9 mouse cellular contexts compared by ENCODE assay signal in genomic region chr6:88840791-88841513, GRCm38 (mm10). TPM values are rescaled to one million over a fixed set of nuclear protein-coding genes. Genes with fewer than 3 reads are reported as not detected.
DNase-seq lines count a peak whose midpoint lies in the region; ATAC-seq and TF ChIP-seq lines count a peak whose summit lies in the region.
"Had no signal": no experiment of that assay in that cellular context is flagged by ENCODE, and none has a peak within 500 bp of the region (broad histone marks: within the 10 kb centered on the region; RNA-seq: fewer than 3 reads in every experiment).

No protein-coding gene starts in this region.

- no peaks in the 10 kb centered on the region for H3K27me3 ChIP-seq in heart, embryonic 12.5 days (replicated peaks)
- H3K27me3 ChIP-seq in MEL (ENCODE audit: control insufficient read depth in 1 of 2, insufficient read depth in 2 of 2, low read length in 2 of 2), result no peaks in the 10 kb centered on the region; a peak in 1 of 4 replicates
- H3K27me3 ChIP-seq in hindbrain, embryonic 10.5 days (ENCODE audit: insufficient read depth, poor library complexity, severe bottlenecking), result no peaks in the 10 kb centered on the region; the same call in 1 of the 2 replicates
- 0 out of 2 replicates have a peak, but pooled peaks cover 6% of the 10 kb centered on the region for H3K27me3 ChIP-seq in midbrain, embryonic 12.5 days

- H3K27ac ChIP-seq in heart, embryonic 12.5 days (ENCODE audit: poor library complexity, severe bottlenecking), result peak overlapping the region; percentile 89
- H3K27ac ChIP-seq in MEL (ENCODE audit: control insufficient read depth, low read depth, low read length), result no peak overlapping the region
- H3K27ac ChIP-seq in hindbrain, embryonic 10.5 days, result peak overlapping the region; percentile 91
- peak overlapping the region; percentile 82 for H3K27ac ChIP-seq in midbrain, embryonic 12.5 days (replicated peaks)

- peak overlapping the region; percentile 96 for H3K4me2 ChIP-seq in heart, embryonic 12.5 days
- H3K4me2 ChIP-seq in midbrain, embryonic 12.5 days (replicated peaks), result peak overlapping the region; percentile 91

- no peak for TF ChIP-seq EP300 in MEL (IDR thresholded peaks at IDR 0.05; ENCODE audit: low read depth in 1 of 2, low read length in 2 of 2)

- peak overlapping the region; percentile 92 for H3K9ac ChIP-seq in heart, embryonic 12.5 days
- H3K9ac ChIP-seq in MEL (ENCODE audit: control insufficient read depth, low read depth, low read length, poor library complexity, severe bottlenecking), result peak overlapping the region; percentile 79
- H3K9ac ChIP-seq in midbrain, embryonic 12.5 days (replicated peaks), result peak overlapping the region; percentile 80

- no peak for TF ChIP-seq RAD21 in MEL (IDR thresholded peaks at IDR 0.05; ENCODE audit: low read depth, low read length)

- no peaks in the 10 kb centered on the region for H3K9me3 ChIP-seq in heart, embryonic 12.5 days (replicated peaks)
- no peaks in the 10 kb centered on the region for H3K9me3 ChIP-seq in MEL (replicated peaks; ENCODE audit: insufficient read depth, low read length)
- H3K9me3 ChIP-seq in hindbrain, embryonic 10.5 days, result no peaks in the 10 kb centered on the region
- no peaks in the 10 kb centered on the region for H3K9me3 ChIP-seq in midbrain, embryonic 12.5 days

- TF ChIP-seq CTCF in MEL (IDR thresholded peaks at IDR 0.05 in 2 of 3, conservative IDR thresholded peaks at IDR 0.05 in 1 of 3; ENCODE audit: control insufficient read depth in 1 of 3, insufficient read depth in 1 of 3, low read depth in 2 of 3, low read length in 3 of 3, poor library complexity in 1 of 3, severe bottlenecking in 1 of 3), result no peak

- no peak for TF ChIP-seq POLR2A in MEL (IDR thresholded peaks at IDR 0.05; ENCODE audit: control insufficient read depth in 1 of 2, insufficient read depth in 1 of 2, low read depth in 1 of 2, low read length in 2 of 2, poor library complexity in 1 of 2)

- intact Hi-C loops in heart, postnatal 36 days (cut with DNase I), result no loop called here
- intact Hi-C loops in left cerebral cortex, postnatal 36 days (cut with DNase I), result no loop called here

- no peak for DNase-seq in heart, postnatal 36 days
- DNase-seq in MEL (ENCODE audit: low read depth, low spot score), result no peak
- DNase-seq in hindbrain, embryonic 10.5 days (ENCODE audit: low spot score), result no peak
- DNase-seq in right cerebral cortex, postnatal 14 days, result no peak
- no peak for DNase-seq in cerebellum, postnatal 36 days
- DNase-seq in left cerebral cortex, postnatal 36 days (ENCODE audit: low spot score in 2 of 2), result no peak
- DNase-seq: lung, postnatal 10 days had no signal

- H3K36me3 ChIP-seq in heart, embryonic 12.5 days, result peaks cover 35% of the 10 kb centered on the region
- H3K36me3 ChIP-seq in MEL (ENCODE audit: control insufficient read depth in 1 of 2, insufficient read depth in 2 of 2, low read length in 2 of 2), result no peaks in the 10 kb centered on the region
- H3K36me3 ChIP-seq in hindbrain, embryonic 10.5 days, result peaks cover 56% of the 10 kb centered on the region
- H3K36me3 ChIP-seq in midbrain, embryonic 12.5 days, result peaks cover 47% of the 10 kb centered on the region

- H3K4me1 ChIP-seq in heart, embryonic 12.5 days (replicated peaks), result peaks cover 20% of the 10 kb centered on the region
- peaks cover 2 to 6% of the 10 kb centered on the region in 2 experiments; a peak in 2 of 4 replicates for H3K4me1 ChIP-seq in MEL (ENCODE audit: control insufficient read depth in 1 of 2, insufficient read depth in 2 of 2, low read length in 2 of 2)
- H3K4me1 ChIP-seq in hindbrain, embryonic 10.5 days (replicated peaks), result peaks cover 32% of the 10 kb centered on the region
- peaks cover 19% of the 10 kb centered on the region for H3K4me1 ChIP-seq in midbrain, embryonic 12.5 days

- H3K4me3 ChIP-seq in heart, embryonic 12.5 days, result peak overlapping the region; percentile 89
- peak overlapping the region; percentile 89 to 90 for H3K4me3 ChIP-seq in MEL (ENCODE audit: control insufficient read depth in 1 of 2, insufficient read depth in 1 of 2, low read depth in 2 of 2, low read length in 2 of 2)
- peak overlapping the region; percentile 70 for H3K4me3 ChIP-seq in hindbrain, embryonic 10.5 days
- peak overlapping the region; percentile 81 for H3K4me3 ChIP-seq in midbrain, embryonic 12.5 days

- no peaks in the 10 kb centered on the region; the same call in 1 of the 2 replicates for H3K79me2 ChIP-seq in MEL (ENCODE audit: control insufficient read depth, insufficient read depth, low read length, poor library complexity)

- WGBS in heart, embryonic 12.5 days, result 51% methylated on average over 9 of the region's 9 CpGs
- 56% methylated on average over 9 of the region's 9 CpGs for WGBS in hindbrain, embryonic 10.5 days
- 55% methylated on average over 9 of the region's 9 CpGs for WGBS in midbrain, embryonic 12.5 days

- no peak for ATAC-seq in heart, embryonic 12.5 days (ENCODE audit: insufficient number of reproducible peaks, low FRiP score)
- ATAC-seq in midbrain, embryonic 12.5 days (ENCODE audit: low FRiP score, low read depth), result no peak

TF ChIP-seq in MEL, 35 proteins besides CTCF, POLR2A, EP300 and RAD21:
- TF ChIP-seq MYC (IDR thresholded peaks at IDR 0.05; ENCODE audit: low read depth, low read length) (no peak), SIN3A (IDR thresholded peaks at IDR 0.05; ENCODE audit: low read length) (no peak), GATA1 (IDR thresholded peaks at IDR 0.05; ENCODE audit: low read depth, low read length) (no peak), MAX (IDR thresholded peaks at IDR 0.05; ENCODE audit: low read length) (no peak), MAFK (IDR thresholded peaks at IDR 0.05; ENCODE audit: borderline replicate concordance, low read depth, low read length) (no peak), MXI1 (IDR thresholded peaks at IDR 0.05; ENCODE audit: low read depth, low read length) (no peak)

RNA-seq across cellular contexts. Expression of gene Abtb1, which starts 0.8 kb away (rescaled TPM):
- 22.0 and 24.2 TPM in 2 replicates for polyA plus RNA-seq in heart, embryonic 12.5 days (2016; fragmentation: Nextera tagmentation; extraction: Ambion mirVana)
- total RNA-seq in heart, postnatal 36 days (2021), result 10 to 100 TPM; 28.1 to 29.2 TPM
- 7.3 and 7.4 TPM in 2 replicates for total RNA-seq in MEL (2012; rRNA removed)
- 10 to 100 TPM in 1 of 2 experiments, not detected in 1; 16.9 TPM for polyA plus RNA-seq in MEL (2012; ENCODE audit: insufficient read depth in 1 of 2, insufficient read length in 2 of 2, low read depth in 1 of 2, low replicate concordance in 2 of 2, missing spikeins in 1 of 2)
- 27.2 and 27.5 TPM in 2 replicates for polyA plus RNA-seq in hindbrain, embryonic 10.5 days (2016; fragmentation: Nextera tagmentation; extraction: Ambion mirVana)
- 27.7 and 30.0 TPM in 2 replicates for polyA plus RNA-seq in midbrain, embryonic 12.5 days (2016; fragmentation: Nextera tagmentation; extraction: Ambion mirVana)
- total RNA-seq in left cerebral cortex, postnatal 36 days (2021), result 10 to 100 TPM; 43.4 to 45.9 TPM

RNA-seq across cellular contexts. Expression of gene Podxl2, which starts 33.9 kb away (rescaled TPM):
- 44.0 and 50.8 TPM in 2 replicates for polyA plus RNA-seq in heart, embryonic 12.5 days (2016; fragmentation: Nextera tagmentation; extraction: Ambion mirVana)
- total RNA-seq in heart, postnatal 36 days (2021), result 10 to 100 TPM; 13.7 to 21.2 TPM
- total RNA-seq in MEL (2012; rRNA removed), result not detected in 2 replicates
- under 1 TPM in 1 of 2 experiments, not detected in 1; 0.10 TPM for polyA plus RNA-seq in MEL (2012; ENCODE audit: insufficient read depth in 1 of 2, insufficient read length in 2 of 2, low read depth in 1 of 2, low replicate concordance in 2 of 2, missing spikeins in 1 of 2)
- polyA plus RNA-seq in hindbrain, embryonic 10.5 days (2016; fragmentation: Nextera tagmentation; extraction: Ambion mirVana), result 81.1 and 182 TPM in 2 replicates
- polyA plus RNA-seq in midbrain, embryonic 12.5 days (2016; fragmentation: Nextera tagmentation; extraction: Ambion mirVana), result 305 and 314 TPM in 2 replicates
- 100 to 1,000 TPM; 181 to 221 TPM for total RNA-seq in left cerebral cortex, postnatal 36 days (2021)

RNA-seq across cellular contexts. Expression of gene Mcm2, which starts 57.6 kb away (rescaled TPM):
- polyA plus RNA-seq in heart, embryonic 12.5 days (2016; fragmentation: Nextera tagmentation; extraction: Ambion mirVana), result 130 TPM in 2 replicates
- total RNA-seq in heart, postnatal 36 days (2021), result 1 to 10 TPM; 5.4 to 6.5 TPM
- total RNA-seq in MEL (2012; rRNA removed), result 214 and 242 TPM in 2 replicates
- polyA plus RNA-seq in MEL (2012; ENCODE audit: insufficient read depth in 1 of 2, insufficient read length in 2 of 2, low read depth in 1 of 2, low replicate concordance in 2 of 2, missing spikeins in 1 of 2), result 100 to 1,000 TPM; 110 to 268 TPM
- polyA plus RNA-seq in hindbrain, embryonic 10.5 days (2016; fragmentation: Nextera tagmentation; extraction: Ambion mirVana), result 222 and 292 TPM in 2 replicates
- 157 and 158 TPM in 2 replicates for polyA plus RNA-seq in midbrain, embryonic 12.5 days (2016; fragmentation: Nextera tagmentation; extraction: Ambion mirVana)
- 1 to 10 TPM; 3.8 to 4.2 TPM for total RNA-seq in left cerebral cortex, postnatal 36 days (2021)

Comparison
In these comparisons a context has a peak if more than half of its experiments do, and no peak if none do; other contexts are left out.
1. RNA of gene Podxl2, which starts 33.9 kb away (polyA plus RNA-seq): 305 to 314 TPM in midbrain, embryonic 12.5 days, 81.1 to 182 TPM in hindbrain, embryonic 10.5 days and 44.0 to 50.8 TPM in heart, embryonic 12.5 days; 0.10 TPM in MEL; every median in the first group is over 10 times any median in the second.
2. Peak in every context shown above with its lines, with median percentiles within 50 percentile points of each other: H3K4me3 ChIP-seq and H3K9ac ChIP-seq.